Mouse (Mus musculus): ENCODE measurements around the gene Clec9a. TPM values are rescaled to one million over a fixed set of nuclear protein-coding genes. Genes with fewer than 3 reads are reported as not detected.

Clec9a gene
- polyA plus RNA-seq (2014; fragmentation: Nextera tagmentation; extraction: Ambion mirVana), result 0.23 and 0.36 TPM in 2 replicates

- no peaks in the 10 kb centered on the region for H3K36me3 ChIP-seq (ENCODE audit: control insufficient read depth, insufficient read depth, low read length)
- ATAC-seq (replicated peaks; ENCODE audit: insufficient number of reproducible peaks, low FRiP score, low TSS enrichment), result no peak
- no peak within 1 kb of the TSS for H3K4me3 ChIP-seq (ENCODE audit: low read depth, low read length)
- H3K4me2 ChIP-seq, result no peak within 1 kb of the TSS
- no peaks in the 10 kb centered on the region for H3K27me3 ChIP-seq (ENCODE audit: control insufficient read depth, insufficient read depth, low read length)
- no peak within 1 kb of the TSS for H3K9ac ChIP-seq (ENCODE audit: low read depth, low read length)
- no peak within 1 kb of the TSS for H3K27ac ChIP-seq (ENCODE audit: low read depth, low read length)
- no peaks in the 10 kb centered on the region; the same call in 1 of the 2 replicates for H3K4me1 ChIP-seq (ENCODE audit: control insufficient read depth, insufficient read depth, low read length)
- 79% methylated on average over 2 of the region's 2 CpGs for WGBS (ENCODE audit: insufficient replicate concordance)
- no peaks in the 10 kb centered on the region for H3K9me3 ChIP-seq (replicated peaks; ENCODE audit: control insufficient read depth, low read length)
Observed at GRCm38 (mm10) chr6:129408562-129408961, at the start of gene Clec9a. TSS of gene Clec9a (plus strand) at chr6:129408862.

- Histone ChIP-seq H3K27ac (ENCODE audit: low read depth, low read length) (no peak overlapping the region), H3K36me3 (ENCODE audit: control insufficient read depth, insufficient read depth, low read length) (no peaks in the 10 kb centered on the region), H3K9ac (ENCODE audit: low read depth, low read length) (no peak overlapping the region), H3K4me1 (ENCODE audit: control insufficient read depth, insufficient read depth, low read length) (no peaks in the 10 kb centered on the region), H3K4me2 (no peak overlapping the region), H3K4me3 (ENCODE audit: low read depth, low read length) (no peak overlapping the region), H3K27me3 (ENCODE audit: control insufficient read depth, insufficient read depth, low read length) (no peaks in the 10 kb centered on the region), H3K9me3 (replicated peaks; ENCODE audit: control insufficient read depth, low read length) (no peaks in the 10 kb centered on the region)
- 87% methylated on average over 2 of the region's 2 CpGs for WGBS (ENCODE audit: insufficient replicate concordance)
- no peak for ATAC-seq (replicated peaks; ENCODE audit: insufficient number of reproducible peaks, low FRiP score, low TSS enrichment)
Observed at GRCm38 (mm10) chr6:129359515-129359914, 49.1 kb upstream of the Clec9a start.

GRCm38 (mm10) chr6:129363942-129364341 is 44.7 kb upstream of the Clec9a start:
- 8% methylated on average over 1 of the region's 1 CpGs for WGBS (ENCODE audit: insufficient replicate concordance)
- Histone ChIP-seq H3K27me3 (ENCODE audit: control insufficient read depth, insufficient read depth, low read length) (no peaks in the 10 kb centered on the region), H3K4me3 (ENCODE audit: low read depth, low read length) (no peak overlapping the region), H3K9ac (ENCODE audit: low read depth, low read length) (no peak overlapping the region), H3K27ac (ENCODE audit: low read depth, low read length) (no peak overlapping the region), H3K4me2 (no peak overlapping the region), H3K36me3 (ENCODE audit: control insufficient read depth, insufficient read depth, low read length) (no peaks in the 10 kb centered on the region), H3K4me1 (ENCODE audit: control insufficient read depth, insufficient read depth, low read length) (no peaks in the 10 kb centered on the region), H3K9me3 (replicated peaks; ENCODE audit: control insufficient read depth, low read length) (no peaks in the 10 kb centered on the region)
- ATAC-seq (replicated peaks; ENCODE audit: insufficient number of reproducible peaks, low FRiP score, low TSS enrichment), result no peak

- WGBS (ENCODE audit: insufficient replicate concordance), result 16% methylated on average over 6 of the region's 6 CpGs
- ATAC-seq (replicated peaks; ENCODE audit: insufficient number of reproducible peaks, low FRiP score, low TSS enrichment), result no peak
- Histone ChIP-seq H3K9me3 (replicated peaks; ENCODE audit: control insufficient read depth, low read length) (no peaks in the 10 kb centered on the region), H3K4me1 (ENCODE audit: control insufficient read depth, insufficient read depth, low read length) (no peaks in the 10 kb centered on the region), H3K4me2 (no peak overlapping the region), H3K4me3 (ENCODE audit: low read depth, low read length) (no peak overlapping the region), H3K27ac (ENCODE audit: low read depth, low read length) (no peak overlapping the region), H3K9ac (ENCODE audit: low read depth, low read length) (no peak overlapping the region), H3K27me3 (ENCODE audit: control insufficient read depth, insufficient read depth, low read length) (no peaks in the 10 kb centered on the region), H3K36me3 (ENCODE audit: control insufficient read depth, insufficient read depth, low read length) (no peaks in the 10 kb centered on the region)
Observed at GRCm38 (mm10) chr6:129365959-129366359, 42.7 kb upstream of the Clec9a start.

GRCm38 (mm10) chr6:129369374-129370132 is 39.1 kb upstream of the Clec9a start:
- no peak overlapping the region for H3K9ac ChIP-seq (ENCODE audit: low read depth, low read length)
- no peak overlapping the region for H3K4me3 ChIP-seq (ENCODE audit: low read depth, low read length)
- H3K36me3 ChIP-seq (ENCODE audit: control insufficient read depth, insufficient read depth, low read length), result no peaks in the 10 kb centered on the region
- no peak overlapping the region for H3K4me2 ChIP-seq
- H3K27ac ChIP-seq (ENCODE audit: low read depth, low read length), result no peak overlapping the region
- H3K9me3 ChIP-seq (replicated peaks; ENCODE audit: control insufficient read depth, low read length), result no peaks in the 10 kb centered on the region
- H3K4me1 ChIP-seq (ENCODE audit: control insufficient read depth, insufficient read depth, low read length), result no peaks in the 10 kb centered on the region
- 58% methylated on average over 7 of the region's 7 CpGs for WGBS (ENCODE audit: insufficient replicate concordance)
- H3K27me3 ChIP-seq (ENCODE audit: control insufficient read depth, insufficient read depth, low read length), result no peaks in the 10 kb centered on the region
- no peak for ATAC-seq (replicated peaks; ENCODE audit: insufficient number of reproducible peaks, low FRiP score, low TSS enrichment)

GRCm38 (mm10) chr6:129374937-129375471 is 33.7 kb upstream of the Clec9a start:
- H3K9me3 ChIP-seq (replicated peaks; ENCODE audit: control insufficient read depth, low read length), result no peaks in the 10 kb centered on the region
- H3K4me1 ChIP-seq (ENCODE audit: control insufficient read depth, insufficient read depth, low read length), result no peaks in the 10 kb centered on the region
- ATAC-seq (replicated peaks; ENCODE audit: insufficient number of reproducible peaks, low FRiP score, low TSS enrichment), result no peak

GRCm38 (mm10) chr6:129380454-129380853 is 28.2 kb upstream of the Clec9a start:
- H3K36me3 ChIP-seq (ENCODE audit: control insufficient read depth, insufficient read depth, low read length), result no peaks in the 10 kb centered on the region
- H3K4me2 ChIP-seq, result no peak overlapping the region
- no peak overlapping the region for H3K9ac ChIP-seq (ENCODE audit: low read depth, low read length)
- H3K9me3 ChIP-seq (replicated peaks; ENCODE audit: control insufficient read depth, low read length), result no peaks in the 10 kb centered on the region
- H3K27me3 ChIP-seq (ENCODE audit: control insufficient read depth, insufficient read depth, low read length), result no peaks in the 10 kb centered on the region
- H3K4me3 ChIP-seq (ENCODE audit: low read depth, low read length), result no peak overlapping the region
- no peak overlapping the region for H3K27ac ChIP-seq (ENCODE audit: low read depth, low read length)
- no peaks in the 10 kb centered on the region; the same call in 1 of the 2 replicates for H3K4me1 ChIP-seq (ENCODE audit: control insufficient read depth, insufficient read depth, low read length)
- 51% methylated on average over 4 of the region's 4 CpGs for WGBS (ENCODE audit: insufficient replicate concordance)
- no peak for ATAC-seq (replicated peaks; ENCODE audit: insufficient number of reproducible peaks, low FRiP score, low TSS enrichment)

More at GRCm38 (mm10) chr6:129374937-129375471, 33.7 kb upstream of the Clec9a start:
- no peak overlapping the region for H3K4me2 ChIP-seq
- H3K4me3 ChIP-seq (ENCODE audit: low read depth, low read length), result no peak overlapping the region
- H3K36me3 ChIP-seq (ENCODE audit: control insufficient read depth, insufficient read depth, low read length), result no peaks in the 10 kb centered on the region
- no peak overlapping the region for H3K9ac ChIP-seq (ENCODE audit: low read depth, low read length)
- no peak overlapping the region for H3K27ac ChIP-seq (ENCODE audit: low read depth, low read length)
- WGBS (ENCODE audit: insufficient replicate concordance), result 78% methylated on average over 2 of the region's 2 CpGs
- H3K27me3 ChIP-seq (ENCODE audit: control insufficient read depth, insufficient read depth, low read length), result no peaks in the 10 kb centered on the region

- 54% methylated on average over 1 of the region's 1 CpGs for WGBS (ENCODE audit: insufficient replicate concordance)
Observed at GRCm38 (mm10) chr6:129381736-129382135, 26.9 kb upstream of the Clec9a start.

More at GRCm38 (mm10) chr6:129381736-129382135, 26.9 kb upstream of the Clec9a start:
- no peaks in the 10 kb centered on the region for H3K27me3 ChIP-seq (ENCODE audit: control insufficient read depth, insufficient read depth, low read length)
- H3K4me2 ChIP-seq, result no peak overlapping the region
- no peak overlapping the region for H3K27ac ChIP-seq (ENCODE audit: low read depth, low read length)
- H3K4me3 ChIP-seq (ENCODE audit: low read depth, low read length), result no peak overlapping the region
- no peaks in the 10 kb centered on the region; the same call in 1 of the 2 replicates for H3K4me1 ChIP-seq (ENCODE audit: control insufficient read depth, insufficient read depth, low read length)
- no peaks in the 10 kb centered on the region for H3K36me3 ChIP-seq (ENCODE audit: control insufficient read depth, insufficient read depth, low read length)
- ATAC-seq (replicated peaks; ENCODE audit: insufficient number of reproducible peaks, low FRiP score, low TSS enrichment), result no peak
- H3K9ac ChIP-seq (ENCODE audit: low read depth, low read length), result no peak overlapping the region
- no peaks in the 10 kb centered on the region for H3K9me3 ChIP-seq (replicated peaks; ENCODE audit: control insufficient read depth, low read length)
